Mouse (Mus musculus) liver, embryonic 13.5 days (tissue): Measurements from ENCODE around the gene Ptprg. TPM values are rescaled to one million over a fixed set of nuclear protein-coding genes. Genes with fewer than 3 reads are reported as not detected.

ENCODE experiments used
- ATAC-seq: fragments of 200-750 bp; cut with Nextera tagmentation; 2 replicates; pipeline ENCODE4 v1.8.0; 2017; ENCODE audit warnings: low read depth, mild to moderate bottlenecking, moderate number of reproducible peaks, moderate library complexity
- DNase-seq: peaks from one replicate; pipeline ENCODE4 v3.0.0; 2022
- H3K27ac ChIP-seq: fragments of 300-500 bp; sonication (generic); 2 replicates; pipeline ENCODE4 v1.5.1; 2015; ENCODE audit warnings: moderate library complexity, mild to moderate bottlenecking, inconsistent platforms
- H3K27me3 ChIP-seq: fragments of 300-500 bp; sonication (generic); 2 replicates; pipeline ENCODE4 v1.6.1; 2015; ENCODE audit warnings: mild to moderate bottlenecking, inconsistent platforms
- H3K36me3 ChIP-seq: fragments of 300-500 bp; sonication (generic); 2 replicates; pipeline ENCODE4 v1.6.1; 2015; ENCODE audit warnings: mild to moderate bottlenecking, inconsistent platforms
- H3K4me1 ChIP-seq: fragments of 300-500 bp; sonication (generic); replicated peaks from 2 replicates; pipeline ENCODE4 v1.6.1; 2015; ENCODE audit warnings: inconsistent platforms
- H3K4me2 ChIP-seq: fragments of 300-500 bp; sonication (generic); 2 replicates; pipeline ENCODE4 v1.6.1; 2015; ENCODE audit warnings: inconsistent platforms, mild to moderate bottlenecking, moderate library complexity
- H3K4me3 ChIP-seq: fragments of 300-500 bp; sonication (generic); replicated peaks from 2 replicates; pipeline ENCODE4 v1.5.1; 2015; ENCODE audit warnings: mild to moderate bottlenecking, inconsistent platforms
- H3K9ac ChIP-seq: fragments of 300-500 bp; sonication (generic); 2 replicates; pipeline ENCODE4 v1.6.1; 2015; ENCODE audit warnings: mild to moderate bottlenecking, inconsistent platforms
- H3K9me3 ChIP-seq: fragments of 300-500 bp; sonication (generic); replicated peaks from 2 replicates; pipeline ENCODE4 v1.6.1; 2016; ENCODE audit warnings: inconsistent platforms
- WGBS: fragments of 180-500 bp; shearing (Covaris S2); methylation state at CpG from one replicate; pipeline ENCODE4 v1.1.7; 2015; ENCODE audit not compliant: insufficient replicate concordance; 5-methylcytosine and 5-hydroxymethylcytosine counted together
- polyA plus RNA-seq: library from polyadenylated mRNA; unstranded; fragments of >200 nt; fragmentation: Nextera tagmentation; extraction: Ambion mirVana; gene quantifications from 2 replicates; pipeline ENCODE4 v1.2.1, GENCODE M21; 2015

Gene Ptprg
- polyA plus RNA-seq, 1 experiment from 2014 or later: 1.5 TPM

DNA sequence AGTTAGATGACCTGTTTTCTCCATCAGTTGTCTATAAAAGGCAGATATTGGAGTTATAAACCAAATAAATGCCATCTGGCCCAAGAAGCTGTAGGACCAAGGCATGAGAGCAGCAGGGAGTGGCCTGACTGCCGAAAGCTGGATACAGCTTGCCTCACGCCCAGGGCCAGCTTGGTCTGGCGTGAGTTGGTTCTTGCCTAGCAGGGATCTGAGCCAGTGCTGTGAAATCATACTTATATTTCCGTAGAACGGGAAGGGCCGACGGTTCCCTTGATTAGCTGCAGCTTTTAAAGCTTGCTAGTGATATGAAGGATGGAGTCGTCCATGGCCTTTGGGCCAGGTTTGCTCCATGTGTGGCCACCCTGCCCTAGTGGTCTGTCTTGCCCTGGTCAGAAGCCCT is 37.1 kb downstream of the Ptprg start:
- Histone ChIP-seq H3K4me2 (no peak overlapping the region), H3K9ac (no peak overlapping the region), H3K4me3 (no peak overlapping the region), H3K9me3 (no peaks in the 10 kb centered on the region), H3K4me1 (no peaks in the 10 kb centered on the region), H3K27me3 (no peaks in the 10 kb centered on the region), H3K36me3 (no peaks in the 10 kb centered on the region), H3K27ac (no peak overlapping the region)
- WGBS: 74% methylated on average over 8 of the region's 8 CpGs
- no peak for DNase-seq
- ATAC-seq: no peak

DNA sequence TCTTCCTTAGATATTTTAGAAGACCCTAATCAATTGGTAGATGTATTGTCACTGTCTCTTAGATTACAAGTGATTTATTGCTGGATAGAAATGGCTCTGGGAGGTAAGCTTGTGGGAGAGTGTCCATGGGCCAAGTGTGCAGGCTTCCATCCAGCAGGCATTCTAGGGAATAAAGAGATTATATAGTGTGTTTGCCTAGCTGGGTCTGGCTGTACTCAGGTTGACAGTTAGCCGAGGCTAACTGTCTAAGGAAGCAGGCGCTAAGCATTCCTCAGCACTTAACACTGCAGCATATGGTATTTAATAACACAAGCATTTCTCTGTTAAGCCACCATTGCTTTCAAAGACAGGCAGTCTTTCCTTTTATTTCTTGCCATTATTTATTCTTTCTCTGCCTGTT is 39.3 kb downstream of the Ptprg start:
- WGBS: 64% methylated on average over 2 of the region's 2 CpGs
- no peaks in the 10 kb centered on the region for H3K9me3 ChIP-seq
- H3K4me2 ChIP-seq: no peak overlapping the region
- no peaks in the 10 kb centered on the region for H3K27me3 ChIP-seq
- ATAC-seq (no peak), DNase-seq (no peak)
- H3K9ac ChIP-seq: no peak overlapping the region
- H3K4me3 ChIP-seq: no peak overlapping the region
- H3K4me1 ChIP-seq: no peaks in the 10 kb centered on the region
- no peaks in the 10 kb centered on the region for H3K36me3 ChIP-seq
- no peak overlapping the region for H3K27ac ChIP-seq

DNA sequence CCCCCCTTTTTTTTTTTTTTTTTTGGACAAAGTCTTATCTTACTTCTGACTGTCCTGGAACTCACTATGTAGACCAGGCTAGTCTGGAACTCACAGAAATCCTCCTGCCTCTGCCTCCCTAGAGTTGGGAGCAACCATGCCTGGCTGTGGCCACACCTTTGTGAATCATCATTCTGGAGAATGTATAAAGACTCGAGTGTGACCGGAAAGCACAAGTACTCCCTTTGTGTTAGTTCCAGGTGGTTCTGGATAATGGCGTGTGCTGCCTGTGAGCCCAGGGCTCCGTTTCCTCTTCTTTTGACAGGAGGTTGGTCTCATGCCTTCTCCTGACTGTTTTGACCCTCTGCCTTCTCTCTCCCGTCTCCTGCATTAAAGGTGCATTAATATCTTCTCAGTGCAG is 41.0 kb downstream of the Ptprg start:
- no peaks in the 10 kb centered on the region for H3K9me3 ChIP-seq
- H3K9ac ChIP-seq: no peak overlapping the region
- 62% methylated on average over 5 of the region's 5 CpGs for WGBS

DNA sequence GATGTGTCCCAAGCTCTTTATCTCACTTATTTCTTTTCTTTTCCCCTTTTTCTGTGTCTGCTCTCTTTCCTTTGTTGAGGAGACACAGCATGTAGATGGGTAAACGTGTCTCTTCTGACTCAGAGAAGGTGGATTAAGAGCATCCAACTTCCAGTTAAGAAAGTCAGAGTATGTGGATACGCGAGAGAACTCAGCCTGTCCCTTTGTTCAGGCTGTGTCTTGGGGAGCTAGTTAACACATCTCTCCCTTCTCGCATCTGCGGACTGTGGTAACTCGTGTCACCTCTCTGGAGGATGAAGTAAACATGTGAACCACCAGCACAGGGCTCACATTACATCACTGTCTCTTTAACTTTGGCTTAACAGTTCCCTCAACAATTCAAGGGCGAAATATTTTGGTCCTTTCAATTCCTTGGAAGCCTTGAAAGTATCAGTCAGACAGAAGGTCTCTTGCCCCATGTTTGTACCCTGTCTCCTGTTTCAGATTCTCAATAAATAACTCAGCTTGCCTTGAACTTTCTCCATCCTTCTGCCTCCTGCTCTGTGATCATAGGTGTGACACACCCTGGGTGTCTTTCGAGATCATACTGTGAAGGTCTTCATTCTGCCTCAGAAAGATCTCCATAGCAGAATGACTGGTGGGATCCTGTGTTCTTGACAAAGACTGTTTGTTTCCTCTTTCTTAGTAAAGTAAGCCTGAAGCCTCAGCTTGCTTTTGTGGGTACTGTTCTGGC is 51.0 kb downstream of the Ptprg start:
- WGBS: 50% methylated on average over 8 of the region's 8 CpGs
- no peak overlapping the region for H3K4me2 ChIP-seq
- no peaks in the 10 kb centered on the region for H3K36me3 ChIP-seq
- H3K9ac ChIP-seq: no peak overlapping the region
- H3K9me3 ChIP-seq: no peaks in the 10 kb centered on the region
- H3K4me1 ChIP-seq: no peaks in the 10 kb centered on the region; the same call in 1 of the 2 replicates
- H3K27me3 ChIP-seq: no peaks in the 10 kb centered on the region
- DNase-seq (no peak), ATAC-seq (no peak)
- H3K27ac ChIP-seq: no peak overlapping the region
- H3K4me3 ChIP-seq: no peak overlapping the region

More for the DNA sequence above, 41.0 kb downstream of the Ptprg start:
- Histone ChIP-seq H3K36me3 (no peaks in the 10 kb centered on the region), H3K27ac (no peak overlapping the region), H3K4me3 (no peak overlapping the region), H3K27me3 (no peaks in the 10 kb centered on the region), H3K4me1 (no peaks in the 10 kb centered on the region), H3K4me2 (no peak overlapping the region)
- ATAC-seq: no peak
- DNase-seq: no peak

DNA sequence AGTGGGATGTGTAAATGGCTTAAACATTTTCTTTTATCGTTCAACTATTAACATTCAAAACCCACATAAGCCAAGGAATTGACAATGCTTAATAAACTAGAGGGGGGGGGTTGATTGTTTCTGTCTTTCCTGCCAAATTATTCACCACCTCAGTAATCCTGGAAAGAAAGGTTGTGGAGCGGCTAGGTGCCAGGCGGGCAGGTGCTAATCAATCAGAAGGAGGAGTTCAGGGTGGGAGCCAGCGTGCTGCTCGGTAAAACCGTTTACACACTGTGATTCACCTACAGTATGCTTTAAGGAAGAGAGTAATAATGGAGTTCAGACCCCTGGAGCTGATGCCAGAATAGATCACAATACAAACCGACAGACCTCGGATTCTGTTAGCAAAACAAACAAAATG is 55.0 kb downstream of the Ptprg start:
- H3K9ac ChIP-seq: no peak overlapping the region
- DNase-seq (no peak), ATAC-seq (no peak)
- no peak overlapping the region for H3K4me2 ChIP-seq
- no peaks in the 10 kb centered on the region for H3K36me3 ChIP-seq
- no peaks in the 10 kb centered on the region; the same call in 1 of the 2 replicates for H3K4me1 ChIP-seq
- WGBS: 50% methylated on average over 8 of the region's 8 CpGs
- no peak overlapping the region for H3K27ac ChIP-seq
- no peaks in the 10 kb centered on the region for H3K9me3 ChIP-seq
- H3K4me3 ChIP-seq: no peak overlapping the region
- H3K27me3 ChIP-seq: no peaks in the 10 kb centered on the region

DNA sequence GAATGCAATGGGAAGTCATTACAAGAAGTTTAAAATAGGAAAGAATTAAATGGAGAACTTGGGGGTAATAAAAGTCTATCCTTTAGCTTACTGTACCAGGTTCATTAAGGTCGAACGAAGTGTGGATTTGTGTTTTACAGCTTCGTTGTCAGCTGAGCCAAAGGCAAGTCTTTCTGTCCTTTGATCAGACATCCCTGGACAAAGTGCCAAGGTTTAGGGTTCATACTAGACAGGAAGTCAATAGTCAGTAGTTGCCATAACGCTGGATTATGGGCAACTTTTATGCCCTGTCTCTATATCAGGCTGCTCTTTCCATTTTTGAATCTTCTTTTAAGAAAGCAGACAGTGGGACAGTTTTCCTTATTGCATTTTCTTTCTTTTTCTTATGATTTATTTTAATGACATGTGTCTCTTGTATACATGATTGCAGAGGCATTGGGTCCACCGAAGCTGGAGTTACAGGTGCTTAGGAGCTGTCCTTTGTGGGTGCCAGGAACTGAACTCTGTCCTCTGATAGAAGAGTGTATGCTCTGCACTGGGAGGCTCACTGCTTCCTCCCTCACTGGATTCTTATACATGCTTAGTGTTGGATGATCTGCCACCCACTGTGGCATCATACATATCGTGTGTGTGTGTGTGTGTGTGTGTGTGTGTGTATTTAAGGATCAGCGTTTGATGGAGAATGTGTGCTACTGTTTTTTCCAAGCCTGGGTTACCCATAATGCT is 56.7 kb downstream of the Ptprg start:
- 57% methylated on average over 7 of the region's 7 CpGs for WGBS
- ATAC-seq (no peak), DNase-seq (no peak)
- H3K4me2 ChIP-seq: no peak overlapping the region
- H3K27me3 ChIP-seq: no peaks in the 10 kb centered on the region
- H3K36me3 ChIP-seq: no peaks in the 10 kb centered on the region
- H3K4me3 ChIP-seq: no peak overlapping the region
- H3K9me3 ChIP-seq: no peaks in the 10 kb centered on the region
- no peaks in the 10 kb centered on the region; the same call in 1 of the 2 replicates for H3K4me1 ChIP-seq
- no peak overlapping the region for H3K27ac ChIP-seq
- H3K9ac ChIP-seq: no peak overlapping the region

DNA sequence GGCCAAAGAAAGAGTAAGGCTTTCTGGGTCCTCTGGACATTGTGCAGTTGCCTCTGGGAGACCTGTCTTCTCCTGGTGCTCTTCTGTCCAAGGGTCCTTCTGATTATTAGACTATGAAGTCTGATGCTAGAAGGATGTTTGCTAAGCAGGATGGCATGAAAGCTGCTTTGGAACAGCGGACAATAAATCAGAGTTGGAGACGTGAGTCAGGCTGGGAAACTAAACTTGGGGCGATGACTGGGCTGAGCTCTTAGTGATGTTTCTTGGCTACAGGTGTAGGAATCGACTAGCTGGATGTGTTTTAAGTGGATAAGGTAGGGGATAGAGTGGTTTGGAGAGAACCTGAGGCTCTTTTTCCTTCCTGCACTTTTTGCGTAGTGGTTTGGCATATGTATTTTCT is 59.1 kb downstream of the Ptprg start:
- Histone ChIP-seq H3K9ac (no peak overlapping the region), H3K27me3 (no peaks in the 10 kb centered on the region), H3K4me2 (no peak overlapping the region), H3K36me3 (no peaks in the 10 kb centered on the region), H3K9me3 (no peaks in the 10 kb centered on the region), H3K27ac (no peak overlapping the region), H3K4me1 (no peaks in the 10 kb centered on the region; the same call in 1 of the 2 replicates), H3K4me3 (no peak overlapping the region)
- no peak for DNase-seq
- WGBS: 66% methylated on average over 5 of the region's 5 CpGs
- ATAC-seq: no peak

DNA sequence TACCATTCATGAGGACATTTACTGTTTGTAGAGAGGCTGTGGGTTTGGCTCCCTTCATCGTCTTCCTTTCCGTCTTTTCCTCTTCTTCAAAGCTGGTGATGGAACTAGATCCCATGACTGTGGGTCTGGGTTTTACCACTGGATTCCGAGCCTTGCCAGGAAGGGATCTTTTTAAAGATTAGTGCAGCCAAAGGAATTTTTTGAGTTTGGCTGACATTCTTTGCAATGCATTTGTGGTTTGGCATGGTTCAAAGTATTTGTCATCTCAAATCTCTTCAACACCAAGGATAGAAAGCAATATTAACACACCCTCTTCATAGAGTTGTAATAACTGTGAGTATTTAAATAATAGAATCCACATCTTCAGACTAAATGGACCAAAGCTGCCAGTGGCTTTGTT is 59.8 kb downstream of the Ptprg start:
- H3K36me3 ChIP-seq: no peaks in the 10 kb centered on the region
- no peak overlapping the region for H3K27ac ChIP-seq
- no peak overlapping the region for H3K9ac ChIP-seq
- H3K27me3 ChIP-seq: no peaks in the 10 kb centered on the region
- H3K9me3 ChIP-seq: no peaks in the 10 kb centered on the region
- no peaks in the 10 kb centered on the region; the same call in 1 of the 2 replicates for H3K4me1 ChIP-seq
- H3K4me3 ChIP-seq: no peak overlapping the region
- DNase-seq (no peak), ATAC-seq (no peak)
- WGBS: 59% methylated on average over 3 of the region's 3 CpGs
- no peak overlapping the region for H3K4me2 ChIP-seq

DNA sequence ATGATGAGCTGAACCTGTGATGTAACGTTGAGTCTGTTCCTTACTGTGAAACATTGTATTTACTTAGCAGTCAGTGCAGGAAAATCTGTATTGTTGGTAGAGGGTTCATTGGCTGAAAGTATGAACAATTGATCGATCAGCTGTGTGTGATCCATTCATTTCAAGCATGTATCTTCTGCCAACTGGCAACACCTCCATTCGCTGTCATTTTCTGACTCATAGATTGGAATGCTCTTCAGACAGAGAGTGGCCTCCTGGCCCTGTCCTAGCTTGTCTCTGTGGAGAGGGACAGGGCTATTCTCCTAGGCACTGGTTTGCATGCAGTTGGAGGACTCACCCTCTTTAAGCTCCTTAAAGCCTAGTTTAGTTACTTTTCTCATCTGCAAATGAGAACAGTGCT is 62.4 kb downstream of the Ptprg start:
- H3K9me3 ChIP-seq: no peaks in the 10 kb centered on the region
- no peak overlapping the region for H3K9ac ChIP-seq
- DNase-seq (no peak), ATAC-seq (no peak)
- no peaks in the 10 kb centered on the region for H3K27me3 ChIP-seq
- peaks cover 4% of the 10 kb centered on the region; the same call in 1 of the 2 replicates for H3K4me1 ChIP-seq
- no peak overlapping the region for H3K4me3 ChIP-seq
- no peak overlapping the region for H3K4me2 ChIP-seq
- H3K36me3 ChIP-seq: no peaks in the 10 kb centered on the region
- H3K27ac ChIP-seq: no peak overlapping the region
- 72% methylated on average over 3 of the region's 3 CpGs for WGBS

DNA sequence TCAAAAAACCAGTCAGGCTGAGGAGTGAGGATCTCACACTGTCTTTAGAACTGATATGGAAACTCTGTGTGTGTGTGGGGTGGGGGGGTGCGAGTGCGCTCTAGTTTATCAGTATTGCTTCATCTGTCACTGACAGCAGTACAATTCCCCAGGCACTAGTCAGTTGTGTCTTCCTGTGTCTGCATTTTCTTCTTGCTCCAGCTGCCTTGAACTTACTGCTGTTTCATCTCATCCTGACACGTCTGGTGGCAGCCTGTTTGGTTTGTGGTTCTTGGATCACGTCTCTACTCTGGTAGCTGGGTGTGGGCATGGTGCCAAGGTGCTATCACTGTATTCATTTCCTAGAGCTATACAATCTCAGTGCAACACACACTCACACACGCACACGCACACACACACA is 64.0 kb downstream of the Ptprg start:
- Histone ChIP-seq H3K9ac (no peak overlapping the region), H3K27me3 (no peaks in the 10 kb centered on the region), H3K9me3 (no peaks in the 10 kb centered on the region), H3K36me3 (no peaks in the 10 kb centered on the region), H3K4me1 (peaks cover 4% of the 10 kb centered on the region; the same call in 1 of the 2 replicates), H3K27ac (no peak overlapping the region), H3K4me3 (no peak overlapping the region), H3K4me2 (no peak overlapping the region)
- ATAC-seq: no peak
- no peak for DNase-seq
- 45% methylated on average over 6 of the region's 6 CpGs for WGBS

DNA sequence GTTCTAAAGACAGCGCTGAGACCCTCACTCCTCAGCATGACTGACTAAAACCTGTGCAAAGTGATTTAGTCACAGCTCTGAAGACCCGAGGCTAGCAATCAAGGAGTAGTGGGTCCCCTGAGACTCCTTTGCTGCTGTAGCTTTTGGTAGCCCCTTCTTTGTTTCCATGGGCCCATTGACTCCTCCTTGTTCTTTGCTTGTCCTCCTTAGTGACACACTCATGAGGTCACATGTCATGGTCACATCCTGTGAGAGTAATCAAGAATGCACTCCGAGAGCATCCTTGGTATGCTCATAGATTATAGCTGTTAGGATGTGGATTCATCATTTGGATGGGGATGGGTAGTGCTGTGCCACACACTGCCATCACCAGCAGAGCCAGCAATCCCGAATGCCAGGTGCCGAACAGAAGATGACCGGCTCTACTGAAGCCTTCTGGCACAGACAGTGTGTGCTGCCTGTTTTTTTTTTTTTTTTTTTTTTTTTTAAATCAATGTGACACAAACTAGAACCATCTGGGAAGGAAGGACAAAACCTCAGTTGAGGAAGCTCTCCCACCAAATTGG is 64.9 kb downstream of the Ptprg start:
- no peak overlapping the region for H3K27ac ChIP-seq
- no peaks in the 10 kb centered on the region for H3K27me3 ChIP-seq
- DNase-seq (no peak), ATAC-seq (no peak)
- H3K9me3 ChIP-seq: no peaks in the 10 kb centered on the region
- H3K9ac ChIP-seq: no peak overlapping the region
- H3K4me2 ChIP-seq: no peak overlapping the region
- 73% methylated on average over 6 of the region's 6 CpGs for WGBS
- peaks cover 4% of the 10 kb centered on the region; the same call in 1 of the 2 replicates for H3K4me1 ChIP-seq
- no peaks in the 10 kb centered on the region for H3K36me3 ChIP-seq
- H3K4me3 ChIP-seq: no peak overlapping the region
